Mouse (Mus musculus) hematopoietic multipotent progenitor cell, adult 10-12 weeks (in vitro differentiated cells): ENCODE measurements around the gene Vmn2r2. TPM values are rescaled to one million over a fixed set of nuclear protein-coding genes. Genes with fewer than 3 reads are reported as not detected.

Source experiments
- polyA plus RNA-seq: library from polyadenylated mRNA; stranded (reverse); fragments of >175 nt; gene quantifications from 2 replicates; pipeline ENCODE4 v1.2.3, GENCODE M21; 2012; ENCODE audit warnings: low replicate concordance

The Vmn2r2 gene
- not detected in 2 replicates for polyA plus RNA-seq

DNA sequence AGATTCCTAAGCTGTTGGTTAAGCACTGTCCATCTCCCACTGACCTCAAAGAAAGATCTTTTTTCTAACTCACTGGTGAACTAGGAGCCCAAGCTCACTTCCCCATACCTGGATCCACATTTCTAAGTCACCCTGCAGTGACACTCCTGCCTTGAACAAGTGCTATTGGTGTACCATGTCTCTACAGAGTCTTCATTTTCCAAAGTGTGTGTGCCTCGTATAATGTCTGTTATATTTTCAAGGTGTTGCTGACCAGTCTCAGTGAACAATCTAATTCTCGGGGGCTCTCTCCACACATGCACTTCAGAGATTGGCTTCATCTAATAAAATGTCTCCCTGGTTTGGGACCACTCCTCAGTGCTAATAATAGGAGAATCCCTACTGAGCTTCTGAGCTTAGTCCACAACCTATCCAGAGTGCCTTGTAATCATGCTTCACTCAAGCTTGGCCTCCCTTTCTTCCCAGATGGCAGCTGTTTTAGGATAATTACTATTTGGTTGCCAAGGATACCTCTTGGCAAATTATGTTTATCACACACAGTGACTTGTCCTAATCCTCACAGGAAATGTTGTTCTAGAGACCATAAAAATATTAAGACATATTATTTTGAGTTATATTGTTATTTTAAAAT lies at the start of gene Vmn2r2:
Gene Vmn2r2 (minus strand): TSS at position 51 of the 631 bp plus-strand sequence.

DNA sequence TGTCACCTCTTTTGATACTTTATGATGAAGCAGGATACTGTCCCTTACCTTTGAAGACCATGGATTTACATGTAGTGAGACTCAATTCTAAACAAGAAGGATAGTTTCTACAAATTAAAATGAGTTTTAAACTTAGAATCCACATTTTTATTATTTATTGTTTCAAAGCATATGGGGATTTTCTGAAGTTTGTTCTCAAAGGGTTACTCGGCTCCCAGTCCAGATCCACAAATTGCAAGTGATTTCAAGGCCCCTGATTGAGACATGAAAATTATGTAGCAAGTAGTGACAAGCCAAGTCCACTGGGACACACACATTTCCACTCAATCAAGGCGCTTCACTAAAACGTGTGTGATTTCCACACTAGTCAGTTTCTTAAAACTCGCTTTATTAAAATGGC lies 60.5 kb downstream of the Vmn2r2 start, which contains the start of gene Vmn2r1:
Gene Vmn2r1 (plus strand): TSS at position 301 of the 400 bp plus-strand sequence.

Other genes with a start within 250 kb of the Vmn2r2 start
- gene Plch1, start 242.5 kb downstream of the Vmn2r2 start, polyA plus RNA-seq, result not detected in 2 replicates
- 3.5 and 7.4 TPM in 2 replicates for gene E130311K13Rik, start 212.5 kb downstream of the Vmn2r2 start, polyA plus RNA-seq
- 20.0 and 36.4 TPM in 2 replicates for gene Slc33a1, start 177.2 kb downstream of the Vmn2r2 start, polyA plus RNA-seq
- 0.43 and 1.3 TPM in 2 replicates for gene Gmps, start 165.8 kb downstream of the Vmn2r2 start, polyA plus RNA-seq
- not detected in 2 replicates for gene Vmn2r1, start 60.4 kb downstream of the Vmn2r2 start, polyA plus RNA-seq
- gene Vmn2r3, start 147.8 kb upstream of the Vmn2r2 start, polyA plus RNA-seq, result 0.01 TPM in 2 replicates